Mouse (Mus musculus) stomach, postnatal 0 days (tissue): ENCODE measurements around the gene Tsnaxip1. TPM values are rescaled to one million over a fixed set of nuclear protein-coding genes. Genes with fewer than 3 reads are reported as not detected.

ENCODE experiments used
- ATAC-seq: fragments of 200-750 bp; cut with Nextera tagmentation; 2 replicates; pipeline ENCODE4 v1.8.0; 2017; ENCODE audit not compliant: low FRiP score, low TSS enrichment
- DNase-seq: peaks from one replicate; pipeline ENCODE4 v3.0.0-alpha.2; 2016; ENCODE audit warnings: low spot score
- H3K27ac ChIP-seq: fragments of 300-500 bp; sonication (generic); replicated peaks from 2 replicates; pipeline ENCODE4 v1.5.1; 2014; ENCODE audit warnings: mild to moderate bottlenecking, control low read depth
- H3K27me3 ChIP-seq: fragments of 300-500 bp; sonication (generic); 2 replicates; pipeline ENCODE4 v1.6.1; 2014; ENCODE audit warnings: low read length; ENCODE audit not compliant: control insufficient read depth, insufficient read depth
- H3K36me3 ChIP-seq: fragments of 300-500 bp; sonication (generic); 2 replicates; pipeline ENCODE4 v1.6.1; 2014; ENCODE audit warnings: low read length, mixed read lengths; ENCODE audit not compliant: control insufficient read depth, insufficient read depth
- H3K4me1 ChIP-seq: fragments of 300-500 bp; sonication (generic); replicated peaks from 2 replicates; pipeline ENCODE4 v1.6.1; 2014; ENCODE audit warnings: antibody characterized with exemption; ENCODE audit not compliant: control insufficient read depth, insufficient read depth
- H3K4me2 ChIP-seq: fragments of 300-500 bp; sonication (generic); replicated peaks from 2 replicates; pipeline ENCODE4 v1.6.1; 2014; ENCODE audit warnings: low read depth, mild to moderate bottlenecking, control low read depth, moderate library complexity
- H3K4me3 ChIP-seq: fragments of 300-500 bp; sonication (generic); 2 replicates; pipeline ENCODE4 v1.5.1; 2014; ENCODE audit warnings: low read depth, low read length, control low read depth
- H3K9ac ChIP-seq: fragments of 300-500 bp; sonication (generic); 2 replicates; pipeline ENCODE4 v1.6.1; 2014; ENCODE audit warnings: mild to moderate bottlenecking, low read length, control low read depth, mixed read lengths
- H3K9me3 ChIP-seq: fragments of 300-500 bp; sonication (generic); 2 replicates; pipeline ENCODE4 v1.6.1; 2016; ENCODE audit warnings: low read length; ENCODE audit not compliant: control insufficient read depth
- CTCF ChIP-seq: IDR thresholded peaks from 2 replicates; pipeline ENCODE4 v1.5.1; 2016; ENCODE audit warnings: antibody characterized with exemption, low read depth, mild to moderate bottlenecking, moderate library complexity
- EP300 ChIP-seq: optimal IDR thresholded peaks from 2 replicates; pipeline ENCODE3; 2016; ENCODE audit warnings: antibody characterized with exemption
- WGBS: fragments of 180-500 bp; shearing (Covaris S2); extraction: QIAGEN DNeasy Blood & Tissue Kit; methylation state at CpG from one replicate; pipeline ENCODE4 v1.1.7; 2014; 5-methylcytosine and 5-hydroxymethylcytosine counted together
- polyA plus RNA-seq: library from polyadenylated mRNA; unstranded; fragments of >200 nt; fragmentation: Nextera tagmentation; extraction: Ambion mirVana; gene quantifications from 2 replicates; pipeline ENCODE4 v1.2.1, GENCODE M21; 2015

Gene Tsnaxip1
- polyA plus RNA-seq, 1 experiment from 2014 or later, result not detected

GRCm38 (mm10) chr8:105858495-105858894 lies 31.0 kb downstream of the Tsnaxip1 start:
- no peak overlapping the region for H3K4me2 ChIP-seq
- 83% methylated on average over 5 of the region's 5 CpGs for WGBS
- H3K4me3 ChIP-seq, result no peak overlapping the region
- no peaks in the 10 kb centered on the region for H3K27me3 ChIP-seq
- no peak overlapping the region for H3K27ac ChIP-seq
- DNase-seq, result no peak
- H3K9ac ChIP-seq, result no peak overlapping the region
- no peak for ATAC-seq
- no peak for TF ChIP-seq CTCF
- TF ChIP-seq EP300, result no peak
- peaks cover 11% of the 10 kb centered on the region; the same call in 1 of the 2 replicates for H3K4me1 ChIP-seq
- no peaks in the 10 kb centered on the region for H3K9me3 ChIP-seq
- H3K36me3 ChIP-seq, result no peaks in the 10 kb centered on the region; the same call in 1 of the 2 replicates

- Histone ChIP-seq H3K9me3 (no peaks in the 10 kb centered on the region), H3K9ac (no peak overlapping the region; the same call in 1 of the 2 replicates), H3K4me2 (no peak overlapping the region; the same call in 1 of the 2 replicates), H3K36me3 (no peaks in the 10 kb centered on the region; the same call in 1 of the 2 replicates), H3K4me3 (no peak overlapping the region), H3K27ac (peak overlapping the region; percentile 91), H3K27me3 (no peaks in the 10 kb centered on the region), H3K4me1 (peaks cover 11% of the 10 kb centered on the region; the same call in 1 of the 2 replicates)
- ATAC-seq, result no peak
- no peak for TF ChIP-seq CTCF
- TF ChIP-seq EP300, result no peak
- no peak for DNase-seq
- 44% methylated on average over 5 of the region's 5 CpGs for WGBS
These were observed 31.8 kb downstream of the Tsnaxip1 start for GRCm38 (mm10) chr8:105859314-105859713.

GRCm38 (mm10) chr8:105860143-105860981 lies 32.8 kb downstream of the Tsnaxip1 start, which contains the start of gene Nutf2:
Nutf2 (plus strand) TSS chr8:105860580.
- DNase-seq, result peak; percentile 96
- ATAC-seq, result peak; percentile 98
- peak within 1 kb of the TSS; percentile 91 for H3K4me3 ChIP-seq
- no peaks in the 10 kb centered on the region for H3K27me3 ChIP-seq
- peak within 1 kb of the TSS; percentile 90 for H3K4me2 ChIP-seq
- H3K9me3 ChIP-seq, result no peaks in the 10 kb centered on the region
- TF ChIP-seq EP300 (no peak), CTCF (no peak)
- under 1% methylated on average over 59 of the region's 59 CpGs for WGBS
- H3K4me1 ChIP-seq, result peaks cover 11% of the 10 kb centered on the region; the same call in 1 of the 2 replicates
- peak within 1 kb of the TSS; percentile 91 for H3K27ac ChIP-seq
- no peaks in the 10 kb centered on the region; the same call in 1 of the 2 replicates for H3K36me3 ChIP-seq
- peak within 1 kb of the TSS; percentile 94 for H3K9ac ChIP-seq

GRCm38 (mm10) chr8:105861951-105862350 lies 34.4 kb downstream of the Tsnaxip1 start:
- H3K4me2 ChIP-seq, result peak overlapping the region; percentile 90
- H3K27me3 ChIP-seq, result no peaks in the 10 kb centered on the region
- no peaks in the 10 kb centered on the region for H3K9me3 ChIP-seq
- 0 out of 2 replicates have a peak overlapping the region, but pooled peaks have one; percentile 91 for H3K27ac ChIP-seq
- H3K4me1 ChIP-seq, result peaks cover 9% of the 10 kb centered on the region; the same call in 1 of the 2 replicates
- 14% methylated on average over 1 of the region's 1 CpGs for WGBS
- H3K36me3 ChIP-seq, result no peaks in the 10 kb centered on the region; the same call in 1 of the 2 replicates
- DNase-seq (no peak), ATAC-seq (no peak)
- peak; percentile 56 for TF ChIP-seq CTCF
- TF ChIP-seq EP300, result no peak
- H3K9ac ChIP-seq, result peak overlapping the region; percentile 94; the same call in 1 of the 2 replicates
- peak overlapping the region; percentile 91 for H3K4me3 ChIP-seq

- 80% methylated on average over 6 of the region's 6 CpGs for WGBS
These were observed 39.0 kb downstream of the Tsnaxip1 start for GRCm38 (mm10) chr8:105866364-105867029.

More at GRCm38 (mm10) chr8:105866364-105867029, 39.0 kb downstream of the Tsnaxip1 start:
- H3K9me3 ChIP-seq, result no peaks in the 10 kb centered on the region
- no peak overlapping the region for H3K4me2 ChIP-seq
- H3K9ac ChIP-seq, result no peak overlapping the region
- H3K4me1 ChIP-seq, result peaks cover 7% of the 10 kb centered on the region; the same call in 1 of the 2 replicates
- ATAC-seq (no peak), DNase-seq (no peak)
- H3K4me3 ChIP-seq, result no peak overlapping the region
- H3K36me3 ChIP-seq, result peaks cover 5% of the 10 kb centered on the region
- no peak overlapping the region for H3K27ac ChIP-seq
- no peaks in the 10 kb centered on the region for H3K27me3 ChIP-seq
- TF ChIP-seq EP300, result no peak
- peak; percentile 63 for TF ChIP-seq CTCF
